ENCODE assay signal across 11 mouse cellular contexts in the genomic region with DNA sequence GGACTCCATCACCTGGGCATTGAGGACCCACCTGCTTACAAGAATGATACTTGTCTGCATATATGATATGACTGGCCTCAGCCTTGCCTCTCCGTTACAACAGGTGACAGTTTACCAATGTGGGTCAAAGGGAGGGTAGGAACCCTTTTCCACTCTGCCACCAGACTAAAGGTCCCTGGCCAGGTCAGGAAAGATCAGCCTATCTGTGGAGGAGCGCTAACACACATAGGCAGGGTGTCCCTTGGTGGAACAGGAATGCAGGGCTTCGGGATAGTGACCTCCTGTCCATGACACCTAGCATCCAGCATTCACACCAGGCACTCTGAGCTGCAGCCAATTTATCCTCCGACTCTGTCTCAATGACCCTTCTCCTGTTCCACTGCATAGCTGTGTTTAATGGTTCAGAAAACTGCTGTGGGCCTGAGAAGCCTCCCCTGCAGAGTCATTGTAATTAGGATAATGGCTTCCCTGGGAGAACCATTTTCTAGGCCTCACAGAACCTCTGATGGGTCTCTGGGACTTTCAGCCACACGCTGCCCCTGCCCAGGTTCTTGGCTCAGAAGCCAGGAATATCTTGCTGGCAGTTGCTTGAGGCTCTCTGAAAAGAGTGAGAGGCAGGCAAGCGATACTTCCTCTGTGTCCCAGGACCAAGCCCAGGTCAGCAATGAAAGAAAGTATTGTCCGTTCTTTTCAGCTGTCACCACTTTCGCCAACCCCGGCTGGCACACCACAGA. TPM values are rescaled to one million over a fixed set of nuclear protein-coding genes. Genes with fewer than 3 reads are reported as not detected.
A peak's percentile ranks its signal among the peaks of the same experiment; 100 is the strongest.
DNase-seq lines count a peak whose midpoint lies in the region; ATAC-seq lines count a peak whose summit lies in the region.
"Had no signal": no experiment of that assay in that cellular context is flagged by ENCODE, and none has a peak within 500 bp of the region (broad histone marks: within the 10 kb centered on the region; RNA-seq: fewer than 3 reads in every experiment).

No protein-coding gene starts in this region.

- H3K4me2 ChIP-seq in kidney, embryonic 15.5 days = no peak overlapping the region
- H3K4me2 ChIP-seq: lung, embryonic 15.5 days had no signal

- peaks cover 32% of the 10 kb centered on the region for H3K27me3 ChIP-seq in kidney, embryonic 15.5 days

- peak; percentile 49 for DNase-seq in heart, adult 11 months
- DNase-seq in heart, postnatal 14 days = no peak
- peak; percentile 94 for DNase-seq in Muller cell, postnatal 12 days (ENCODE audit: inconsistent ontology term)
- DNase-seq in embryo, embryonic 10.5 days (ENCODE audit: low spot score) = peak; percentile 30
- no peak for DNase-seq in c-Kit-positive CD71-positive TER-119-positive erythroid progenitor cells, embryonic 14.5 days (ENCODE audit: low spot score)
- DNase-seq in gastrocnemius, adult 8-10 months (ENCODE audit: low spot score in 2 of 2) = no peak
- DNase-seq: heart, postnatal 4 days had no signal

- no peak overlapping the region for H3K4me3 ChIP-seq in kidney, embryonic 15.5 days (replicated peaks)
- H3K4me3 ChIP-seq: lung, embryonic 15.5 days had no signal

- peak; percentile 65 for ATAC-seq in kidney, embryonic 15.5 days (replicated peaks; ENCODE audit: low FRiP score)
- no peak for ATAC-seq in megakaryocyte progenitor cell, adult 5-6 weeks (replicated peaks; ENCODE audit: poor library complexity)
- ATAC-seq: CD4-positive, CD25-positive, alpha-beta regulatory T cell, adult 4 months had no signal

- H3K27ac ChIP-seq in kidney, embryonic 15.5 days = peak overlapping the region; percentile 57
- H3K27ac ChIP-seq: lung, embryonic 15.5 days had no signal

- no peak overlapping the region for H3K9ac ChIP-seq in kidney, embryonic 15.5 days
- H3K9ac ChIP-seq: lung, embryonic 15.5 days had no signal

- H3K36me3 ChIP-seq in kidney, embryonic 15.5 days = no peaks in the 10 kb centered on the region
- H3K36me3 ChIP-seq: lung, embryonic 15.5 days had no signal

- H3K4me1 ChIP-seq in kidney, embryonic 15.5 days = peaks cover 42% of the 10 kb centered on the region

- intact Hi-C loops in heart, postnatal 14 days (cut with DNase I) = no loop called here

- no peaks in the 10 kb centered on the region for H3K9me3 ChIP-seq in kidney, embryonic 15.5 days (replicated peaks)
- H3K9me3 ChIP-seq: lung, embryonic 15.5 days had no signal

- WGBS in kidney, embryonic 15.5 days = 31% methylated on average over 9 of the region's 9 CpGs

RNA-seq across cellular contexts. Expression of a gene that starts 43.1 kb away (rescaled TPM):
- under 1 TPM in 1 of 2 experiments, not detected in 1; 0.10 TPM for total RNA-seq in heart, postnatal 14 days (2021)
- polyA plus RNA-seq in kidney, embryonic 15.5 days (2015; fragmentation: Nextera tagmentation; extraction: Ambion mirVana) = 2.4 and 3.2 TPM in 2 replicates
- total RNA-seq in megakaryocyte progenitor cell, adult 5-6 weeks (2015) = 1.1 and 1.3 TPM in 2 replicates
- 0.46 and 1.7 TPM in 2 replicates for total RNA-seq in megakaryocyte progenitor cell, adult 5-6 weeks (2017)
- not detected for total RNA-seq in gastrocnemius, adult 8-10 months (2022)
- total RNA-seq: heart, postnatal 4 days had no signal

Comparison
In these comparisons a context has a peak if more than half of its experiments do, and no peak if none do; other contexts are left out.
1. DNase-seq: peak in heart, adult 11 months (single experiment), Muller cell, postnatal 12 days (single experiment) and embryo, embryonic 10.5 days (single experiment); none in heart, postnatal 14 days (0 of 2), c-Kit-positive CD71-positive TER-119-positive erythroid progenitor cells, embryonic 14.5 days (single experiment) and gastrocnemius, adult 8-10 months (0 of 2).